Mouse (Mus musculus): ENCODE data around the gene Kin.
A peak's percentile ranks its signal among the peaks of the same experiment; 100 is the strongest.

The Kin gene

DNA sequence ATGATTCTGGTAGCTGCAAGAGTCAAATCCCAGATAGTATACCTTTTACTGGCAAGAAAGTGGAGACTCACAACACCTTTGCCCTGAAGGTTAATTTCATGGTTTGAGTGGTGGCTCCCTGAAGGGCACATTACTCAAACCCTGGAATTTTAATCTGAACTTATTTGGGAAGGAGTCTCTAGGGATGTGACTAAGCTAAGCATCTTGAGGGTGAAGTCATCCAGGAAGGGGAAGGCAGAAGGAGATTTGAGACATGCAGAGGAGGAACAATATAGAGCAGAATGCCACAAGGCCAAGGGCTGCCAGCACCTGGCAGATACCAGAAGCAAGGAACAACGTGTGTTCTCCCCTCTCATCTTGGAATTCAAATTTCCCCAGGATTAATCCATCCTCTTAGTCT, 38.4 kb downstream of the Kin start:
- DNase-seq: no peak

DNA sequence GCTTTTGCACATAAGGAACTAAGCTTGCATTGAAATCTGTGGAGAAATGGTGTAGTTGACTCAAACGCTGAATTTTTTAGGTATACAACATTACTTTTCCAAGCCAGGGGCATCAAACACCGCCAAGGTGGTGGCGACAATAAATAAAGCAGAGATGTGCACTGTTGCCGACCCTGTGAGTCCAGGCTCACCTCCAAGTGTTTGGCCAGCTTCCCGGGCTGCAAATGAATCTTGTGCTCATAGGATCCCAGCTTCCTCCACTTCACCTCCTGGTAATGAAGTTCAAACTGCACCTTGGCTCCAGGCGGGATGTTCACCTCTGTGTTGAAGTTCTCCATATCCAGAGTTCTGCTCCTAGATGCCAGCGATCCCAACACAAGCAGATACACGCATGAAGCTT, 38.9 kb downstream of the Kin start:
- no peak for DNase-seq

DNA sequence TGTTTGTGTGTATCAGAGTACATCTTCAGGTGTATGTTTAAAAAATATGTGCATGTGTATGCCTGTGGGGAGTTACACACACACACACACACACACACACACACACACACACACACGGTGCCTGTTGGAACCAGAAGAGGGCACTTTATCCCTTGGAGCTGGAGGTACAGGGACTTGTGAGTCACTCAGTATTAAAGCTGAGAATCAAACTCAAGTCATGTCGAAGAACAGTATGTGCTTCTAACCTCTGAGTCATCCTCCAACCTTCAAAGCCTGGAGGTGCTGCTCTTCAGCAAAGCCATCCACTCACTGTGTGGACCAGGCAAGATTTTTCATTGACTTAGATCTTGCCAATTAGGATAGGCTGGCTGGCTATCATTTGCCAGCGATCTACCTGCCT, 41.4 kb downstream of the Kin start:
- DNase-seq: no peak

- no peak for DNase-seq
These were observed 45.7 kb downstream of the Kin start for GRCm38 (mm10) chr2:10126122-10126521.

DNA sequence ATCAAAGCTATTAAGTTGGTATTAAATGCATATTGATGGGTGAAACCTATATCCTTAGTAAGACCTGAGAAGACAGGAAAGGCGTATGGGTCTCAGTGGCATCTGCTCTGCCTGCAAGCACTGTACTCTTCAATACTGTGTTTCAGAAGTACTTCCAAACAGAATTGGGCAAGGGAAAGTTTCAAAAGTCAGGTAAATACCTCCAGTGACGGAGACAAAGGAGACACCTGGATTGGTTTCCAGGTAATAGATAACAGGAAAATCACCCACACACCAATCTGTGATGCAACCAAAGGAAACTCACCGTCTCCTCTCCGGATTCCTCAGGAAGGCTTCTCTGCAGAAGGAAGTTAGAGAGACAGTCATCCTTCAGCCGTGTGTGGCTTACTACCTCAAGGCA, 47.1 kb downstream of the Kin start:
- no peak for DNase-seq

DNA sequence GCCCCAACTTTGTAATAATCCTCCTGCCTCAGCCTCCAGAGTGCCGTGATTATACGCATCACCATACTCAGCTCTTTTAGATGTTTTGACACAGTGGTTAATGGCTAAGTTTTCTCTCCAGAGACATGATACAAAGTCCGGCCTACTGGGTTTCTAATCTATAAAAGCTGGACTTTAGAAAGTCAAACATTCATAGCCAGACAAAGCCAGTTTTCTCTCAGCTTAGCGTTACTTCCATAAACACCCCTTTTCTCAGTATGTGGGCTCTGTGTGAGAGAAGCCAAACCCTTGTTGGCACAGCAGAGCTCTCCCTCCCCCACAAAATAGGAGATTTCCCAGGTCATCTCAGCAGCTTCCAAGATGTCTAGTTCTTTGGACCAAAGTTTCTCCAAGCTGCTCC, 48.2 kb downstream of the Kin start:
- no peak for DNase-seq

- no peak for DNase-seq
These were observed 50.1 kb downstream of the Kin start for GRCm38 (mm10) chr2:10130341-10130990.

DNA sequence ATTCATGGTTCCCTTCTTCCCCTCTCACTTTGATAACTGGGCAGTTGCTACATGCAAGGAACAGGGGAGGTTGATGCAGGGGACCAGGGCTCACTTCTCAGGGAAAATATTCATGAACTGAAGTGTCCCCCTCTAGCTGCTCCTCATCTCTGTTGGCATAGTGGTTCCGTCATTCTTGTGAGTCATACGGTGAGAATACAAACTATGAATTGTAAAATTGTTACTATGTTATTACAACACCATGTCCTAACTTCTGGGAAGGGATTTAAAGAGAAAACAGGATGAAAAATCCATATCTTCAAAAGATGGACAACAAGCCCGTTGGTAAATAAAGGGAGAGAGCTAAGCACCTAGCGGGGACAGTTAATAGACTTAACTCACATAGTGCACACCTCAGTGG, 50.9 kb downstream of the Kin start, which contains the start of gene Itih2:
TSS of gene Itih2 (minus strand) at position 101 of the 400 bp plus-strand sequence.
- no peak for DNase-seq

DNA sequence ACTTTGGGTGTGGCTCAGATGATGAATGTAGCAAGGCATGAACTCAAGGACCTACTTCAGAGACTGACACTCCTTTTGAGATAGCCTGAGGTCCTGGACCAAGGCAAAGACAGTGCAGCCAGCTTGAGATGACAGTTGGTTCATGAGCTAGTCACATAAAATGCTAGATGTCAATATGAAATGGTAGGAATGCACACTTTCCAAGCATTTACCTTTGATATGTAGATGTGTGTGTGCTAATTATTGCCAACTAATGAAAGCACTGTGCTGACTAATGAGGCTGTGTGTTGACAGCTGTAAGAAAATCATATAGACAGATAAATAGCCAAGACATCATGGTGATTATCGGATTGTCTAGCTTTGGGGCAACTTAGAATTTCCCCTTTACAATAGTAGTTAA, 51.7 kb downstream of the Kin start:
- DNase-seq: no peak

- DNase-seq: no peak
These were observed 53.5 kb downstream of the Kin start for GRCm38 (mm10) chr2:10133941-10134340.

DNA sequence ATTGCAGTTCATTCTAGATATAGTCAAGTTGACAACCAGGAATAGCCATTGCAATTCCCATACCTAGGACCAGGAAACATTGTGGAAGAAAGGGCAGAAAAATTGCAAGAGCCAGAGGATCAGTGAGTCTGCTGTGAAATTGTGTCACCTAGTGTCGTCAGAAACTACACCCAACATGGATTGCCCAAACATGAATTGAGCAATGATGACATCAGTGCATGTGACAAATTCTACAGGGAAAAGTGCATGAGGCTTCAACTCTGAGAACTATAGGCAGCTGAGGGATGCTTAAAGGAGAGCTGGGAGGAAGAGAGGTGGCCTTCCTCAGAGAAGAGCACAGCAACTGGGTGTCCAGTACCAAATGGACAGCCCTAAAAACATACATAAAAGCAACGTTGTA, 56.9 kb downstream of the Kin start:
- DNase-seq: peak; percentile 13

DNA sequence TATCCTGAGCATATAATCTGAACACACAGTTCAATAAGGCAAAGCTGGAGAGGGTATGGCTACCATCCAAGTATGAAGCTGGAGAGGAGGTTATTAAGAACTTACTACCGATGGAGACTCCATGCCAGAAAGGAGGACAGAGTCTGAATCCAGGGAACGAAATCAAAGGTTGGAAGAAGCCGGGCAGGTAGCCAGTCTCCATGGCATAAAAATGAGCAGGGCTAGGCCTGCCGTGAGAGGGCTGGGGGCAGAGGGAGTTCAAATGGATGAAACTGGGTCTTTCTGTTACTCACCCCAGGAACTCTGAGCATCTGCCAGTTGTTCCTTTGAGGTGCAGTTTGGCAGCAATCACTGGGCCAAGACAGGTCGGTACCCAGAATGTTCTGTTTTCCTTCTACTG, 60.1 kb downstream of the Kin start:
- DNase-seq: no peak
